Mouse (Mus musculus) layer of hippocampus, postnatal 10 days (tissue): ENCODE measurements around the gene Ube2a. TPM values are rescaled to one million over a fixed set of nuclear protein-coding genes. Genes with fewer than 3 reads are reported as not detected.

Experiments
- DNase-seq, 2 experiments: peaks; one replicate each; pipeline ENCODE4 v3.0.0; 2021; ENCODE audit warnings: low spot score in 2 of 2
- long read RNA-seq: library from polyadenylated mRNA; stranded (forward); transcript quantifications from one replicate; pipeline ENCODE4 v2.0.0, GENCODE M21; 2023
- total RNA-seq, 2 experiments: library from RNA; stranded (reverse); gene quantifications; 2 replicates each; pipeline ENCODE4 v1.2.3; 2021

Ube2a gene
- total RNA-seq = 10 to 100 TPM; 56.7 to 60.6 TPM
- long read RNA-seq, transcript Ube2a-201 (6 exons, 1,732 nt) = major isoform, 56 of 68 reads
- long read RNA-seq, transcript Ube2a-208 (5 exons, 719 nt) = minor isoform, 6 of 68 reads
- long read RNA-seq, partial matches to known transcripts = 0 of 68 reads
- long read RNA-seq, other reads (novel, unspliced or antisense) = 6 of 68 reads

DNA sequence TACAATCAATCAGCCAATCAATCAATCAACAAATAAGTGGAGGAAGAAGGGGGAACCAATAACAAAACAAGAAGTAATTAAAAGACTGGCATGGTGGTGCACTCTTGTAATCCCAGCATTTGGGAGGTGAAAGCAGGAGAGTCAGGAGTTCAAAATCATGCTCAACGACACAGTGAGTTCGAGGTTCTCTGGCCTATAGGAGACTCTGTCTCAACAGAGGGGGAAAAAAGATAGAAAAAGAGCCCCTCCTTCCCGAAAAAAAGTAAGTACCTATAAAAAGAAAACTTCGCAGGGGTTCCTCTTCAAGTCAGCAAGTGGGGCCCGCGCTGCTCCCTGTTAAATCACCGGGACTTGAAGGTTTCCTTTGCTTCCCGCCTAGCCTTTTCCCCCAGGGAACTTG lies at the start of gene Ube2a, which contains the start of gene C330007P06Rik:
TSS of gene Ube2a (plus strand) at position 136 of the 400 bp plus-strand sequence.
TSS of gene C330007P06Rik (minus strand) at position 347 of the 400 bp plus-strand sequence.
- no peak for DNase-seq

DNA sequence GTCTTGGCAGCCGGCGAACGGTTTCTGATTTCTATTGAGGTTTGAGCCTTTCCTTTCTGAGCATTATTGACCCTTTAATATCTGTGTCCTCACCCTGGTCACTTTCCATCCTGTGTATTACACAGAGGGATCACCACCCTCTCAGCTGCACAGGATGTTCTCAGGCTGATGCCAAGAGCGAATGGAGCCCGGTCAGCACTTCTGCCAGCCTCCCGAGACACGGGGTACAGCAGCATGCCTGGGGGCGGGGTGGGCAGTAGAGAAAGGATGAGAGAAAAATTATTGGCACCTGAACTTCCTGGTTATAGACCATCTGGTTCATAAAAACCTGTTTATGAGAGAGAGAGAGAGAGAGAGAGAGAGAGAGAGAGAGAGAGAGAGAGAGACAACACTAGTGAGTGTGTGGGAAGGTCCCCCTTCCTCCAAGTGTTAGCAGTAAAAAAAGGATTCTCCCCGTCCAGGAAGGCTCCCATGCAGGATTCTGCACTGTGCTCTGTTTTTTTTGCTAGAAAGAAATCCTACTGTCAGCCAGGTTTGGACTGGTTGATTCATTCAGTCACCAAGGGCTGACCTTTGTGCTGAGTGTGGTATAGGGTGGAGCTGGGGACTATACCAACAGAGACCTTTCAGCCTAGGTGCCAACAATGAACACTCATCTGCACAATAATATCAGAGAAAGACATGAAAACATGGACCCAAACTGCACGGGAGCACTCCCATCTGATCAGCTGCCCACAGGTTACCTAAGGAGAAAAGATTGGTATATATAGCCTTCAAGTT lies 49.6 kb upstream of the Ube2a start:
- DNase-seq = no peak

GRCm38 (mm10) chrX:36825032-36825431 lies 48.7 kb upstream of the Ube2a start:
- DNase-seq = no peak

DNA sequence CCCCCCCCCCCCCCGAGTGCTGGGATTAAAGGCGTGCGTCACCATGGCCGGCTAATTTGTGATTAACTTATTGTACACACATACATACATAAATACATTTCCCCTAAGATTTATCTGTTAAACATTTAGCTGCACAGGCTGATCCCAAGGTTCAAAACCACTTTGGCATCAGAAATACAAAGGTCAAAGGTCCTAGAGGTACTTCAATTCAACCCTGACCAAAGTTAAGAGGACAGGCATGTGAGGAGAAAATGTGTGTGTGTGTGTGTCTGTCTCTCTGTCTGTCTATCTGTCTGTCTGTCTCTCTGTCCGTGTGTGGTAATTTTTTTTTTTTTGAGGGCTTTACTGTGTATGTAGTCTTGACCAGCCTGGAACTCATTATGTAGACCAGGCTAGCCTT lies 46.8 kb upstream of the Ube2a start:
- DNase-seq = no peak

DNA sequence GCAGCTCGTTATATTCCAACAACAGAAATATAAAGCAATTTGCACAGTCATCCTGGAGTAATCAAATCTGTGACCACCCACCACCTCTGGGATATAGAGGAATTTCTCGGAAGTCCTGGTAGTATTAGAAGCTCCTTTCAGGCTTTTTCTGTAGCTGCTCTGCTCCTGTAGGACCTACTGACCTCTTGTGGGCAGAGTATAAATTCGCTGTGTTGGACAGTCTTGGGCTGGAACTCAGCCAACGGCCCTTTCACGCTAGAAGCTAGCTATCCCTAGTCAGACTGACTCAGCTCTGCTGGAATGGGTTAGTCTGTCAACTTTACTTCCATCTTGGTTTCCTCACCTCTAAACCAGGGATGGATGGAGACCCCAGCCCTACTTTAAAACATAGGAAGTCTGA lies 43.4 kb upstream of the Ube2a start:
- no peak for DNase-seq

DNA sequence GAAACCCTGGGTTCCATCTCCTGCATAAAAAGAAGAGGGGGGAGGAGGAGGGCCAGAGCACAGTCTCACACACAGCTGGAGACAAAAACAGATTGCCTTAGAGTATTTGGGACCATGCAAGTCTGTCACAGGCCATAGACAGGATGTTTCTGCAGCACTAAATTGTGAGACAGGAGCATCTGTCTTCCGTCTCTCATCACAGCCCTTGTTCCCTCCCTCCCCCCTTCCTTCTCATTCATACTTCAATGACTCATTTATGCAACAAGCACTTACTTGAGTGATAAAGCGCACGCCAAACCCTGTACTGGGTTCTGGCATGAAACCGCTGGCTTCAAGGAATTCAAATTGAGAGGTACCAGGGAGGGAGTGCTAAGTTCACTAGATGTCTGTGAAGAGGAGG lies 42.1 kb upstream of the Ube2a start:
- no peak for DNase-seq

DNA sequence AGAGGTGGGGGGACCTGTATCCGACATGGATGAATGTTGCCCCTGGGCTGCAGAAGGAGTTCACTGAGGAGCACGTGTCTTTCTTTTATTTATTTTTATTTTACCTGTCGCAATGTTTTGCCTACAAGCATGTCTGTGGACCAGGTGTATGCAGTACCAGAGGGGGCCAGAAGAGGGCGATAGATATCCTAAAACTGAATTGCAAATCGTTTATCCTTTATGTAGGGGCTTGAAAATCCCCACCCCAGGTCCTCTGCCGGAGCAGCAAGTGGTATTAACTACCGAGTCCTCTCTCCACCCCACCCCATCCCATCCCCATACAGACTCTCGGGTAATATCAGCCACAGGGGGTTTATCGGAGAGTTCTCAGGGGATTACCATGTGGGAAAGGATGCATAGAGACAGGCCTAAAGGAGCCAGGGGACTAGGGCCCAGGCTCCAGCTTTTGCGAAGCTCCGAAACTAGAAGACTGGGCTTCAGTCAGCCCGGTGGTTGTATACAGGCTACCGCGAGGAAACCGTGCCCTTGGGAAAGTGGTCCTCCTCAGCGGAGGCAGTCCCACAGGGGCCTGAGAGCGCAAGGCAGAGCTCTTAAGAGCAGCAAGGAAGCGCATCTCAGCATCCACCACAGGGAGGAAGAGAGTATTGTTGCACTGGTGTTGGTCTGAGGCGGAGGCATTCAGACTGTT lies 40.2 kb upstream of the Ube2a start:
- peak; percentile 80 for DNase-seq

GRCm38 (mm10) chrX:36837069-36837676 lies 36.5 kb upstream of the Ube2a start:
- no peak for DNase-seq

- no peak for DNase-seq
These were observed 34.3 kb upstream of the Ube2a start for GRCm38 (mm10) chrX:36839391-36839790.

DNA sequence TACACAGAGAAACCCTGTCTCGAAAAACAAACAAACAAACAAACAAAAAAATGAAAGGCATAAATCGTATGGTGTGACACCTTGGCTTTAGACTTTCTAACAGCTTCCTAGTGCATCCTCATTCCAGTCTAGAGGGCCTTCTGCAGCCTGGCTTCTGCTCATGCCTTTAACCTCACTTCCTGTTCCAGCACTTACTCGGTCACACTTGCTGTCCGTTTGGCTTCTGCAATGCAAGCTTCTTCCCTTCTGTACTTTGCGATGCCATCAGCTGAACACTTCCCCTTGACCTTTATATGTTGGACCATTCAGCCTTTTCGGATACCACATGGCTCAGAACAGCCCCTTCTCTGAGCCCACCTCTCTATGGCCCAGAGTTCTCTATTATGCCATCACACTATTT lies 32.0 kb upstream of the Ube2a start:
- DNase-seq = no peak

DNA sequence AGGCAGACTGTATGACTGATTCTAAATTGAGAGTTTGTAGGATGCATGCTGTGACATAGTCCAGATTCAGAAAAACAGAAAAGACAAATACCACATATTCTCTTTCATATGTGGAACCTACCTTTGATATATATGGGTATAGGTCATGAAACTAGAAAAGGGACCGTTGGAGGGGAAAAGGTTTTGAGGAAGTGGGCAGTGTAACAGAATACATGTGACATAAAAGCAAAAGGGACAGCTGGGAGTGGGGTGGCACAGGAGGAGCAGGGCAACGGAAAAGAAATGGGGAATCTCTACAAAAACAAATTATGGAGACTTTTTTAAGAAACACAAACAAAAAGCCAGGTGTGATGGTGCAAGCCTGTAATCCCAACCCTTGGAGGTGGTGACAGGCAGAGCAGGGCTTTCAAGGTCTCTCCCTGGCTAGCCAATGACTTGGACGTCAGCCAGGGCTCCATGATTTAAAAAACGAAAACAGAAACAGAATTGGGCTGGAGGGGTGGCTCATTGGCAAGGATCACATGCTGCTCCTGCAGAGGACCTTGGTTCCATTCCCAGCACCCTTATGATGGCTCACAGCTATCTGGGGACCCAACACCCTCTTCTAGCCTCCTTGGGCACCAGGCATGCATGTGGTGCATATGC lies 30.2 kb upstream of the Ube2a start:
- no peak for DNase-seq

DNA sequence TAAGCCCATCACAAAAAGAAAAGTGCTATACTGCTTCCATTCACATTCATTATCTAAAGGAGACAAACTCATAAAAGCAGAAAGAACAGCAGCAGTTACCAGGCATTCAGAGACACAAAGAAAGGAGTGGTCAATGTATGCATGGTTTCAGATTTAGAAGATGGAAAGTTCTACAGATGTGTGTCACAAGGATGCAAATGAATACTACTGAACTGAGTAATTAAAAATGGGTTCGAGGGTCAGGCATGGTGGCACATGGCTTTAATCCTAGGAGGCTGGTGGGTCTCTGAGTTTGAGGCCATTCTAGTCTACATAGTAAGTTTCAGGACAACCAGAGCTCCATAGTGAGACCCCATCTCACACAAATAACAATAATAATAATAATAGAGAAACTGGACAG lies 26.5 kb upstream of the Ube2a start:
- DNase-seq = no peak

DNA sequence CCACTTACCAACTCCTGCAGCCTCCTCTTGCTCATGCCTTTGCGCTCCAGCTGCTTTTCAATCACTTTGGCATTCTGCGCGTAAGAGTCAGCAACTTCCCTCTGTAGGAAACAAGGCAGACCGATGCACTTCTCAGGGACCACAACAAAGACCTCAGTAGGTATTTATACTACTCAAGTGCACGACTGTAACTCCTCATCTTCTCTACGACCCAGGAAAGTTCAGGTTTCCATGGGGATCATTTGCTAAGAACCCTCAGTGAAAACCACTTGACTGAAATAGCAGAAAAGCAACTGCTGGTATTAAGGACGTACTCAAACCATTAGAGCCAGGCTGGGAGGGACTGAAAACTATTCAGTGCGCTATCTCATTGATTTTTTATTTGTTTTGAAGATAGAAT lies 21.1 kb upstream of the Ube2a start:
- DNase-seq = no peak

- peak; percentile 74 to 80 for DNase-seq
These were observed 9.7 kb upstream of the Ube2a start for GRCm38 (mm10) chrX:36863766-36864608.

- no peak for DNase-seq
These were observed 8.9 kb upstream of the Ube2a start for GRCm38 (mm10) chrX:36864609-36865328.

GRCm38 (mm10) chrX:36870372-36870771 lies 3.3 kb upstream of the Ube2a start:
- DNase-seq = no peak

DNA sequence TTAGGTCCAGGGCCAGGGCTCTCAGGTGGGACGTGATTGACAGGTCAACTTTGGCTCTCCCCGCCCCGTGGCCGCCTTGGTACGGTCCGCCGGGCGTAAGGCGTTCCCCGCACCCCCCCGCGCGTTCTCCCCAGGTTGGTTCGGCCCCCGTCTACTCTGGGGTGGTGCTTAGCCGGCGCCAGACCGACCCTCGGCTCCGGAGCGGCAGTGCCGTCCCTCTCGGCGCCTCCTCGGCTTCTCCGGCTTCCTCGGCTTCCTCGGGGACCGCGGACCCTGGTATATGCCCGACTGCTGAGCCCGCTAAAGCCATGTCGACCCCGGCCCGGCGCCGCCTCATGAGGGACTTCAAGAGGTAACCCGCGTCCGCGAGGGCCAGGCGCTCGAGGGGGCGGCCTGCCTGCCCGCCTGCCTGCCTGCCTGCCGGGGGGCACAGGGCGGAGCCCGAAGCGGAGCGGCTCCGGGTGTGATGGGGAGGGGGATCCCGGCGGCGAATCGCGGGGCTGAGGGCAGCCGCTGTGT lies 537 bp downstream of the Ube2a start:
- DNase-seq = peak; percentile 79 to 88

GRCm38 (mm10) chrX:36874704-36875128 lies 1.0 kb downstream of the Ube2a start:
- no peak for DNase-seq

- DNase-seq = peak in 1 of 2 experiments; percentile 14
These were observed 11.0 kb downstream of the Ube2a start for GRCm38 (mm10) chrX:36884719-36885118.
